Mouse (Mus musculus) natural killer cell, adult 2 months (primary cell): ENCODE measurements around the gene Rapgef6.
A peak's percentile ranks its signal among the peaks of the same experiment; 100 is the strongest.

Experiments used
- DNase-seq, 2 experiments: peaks; one replicate each; pipeline ENCODE4 v3.0.0; 2022; ENCODE audit warnings: low spot score in 2 of 2

Gene Rapgef6

DNA sequence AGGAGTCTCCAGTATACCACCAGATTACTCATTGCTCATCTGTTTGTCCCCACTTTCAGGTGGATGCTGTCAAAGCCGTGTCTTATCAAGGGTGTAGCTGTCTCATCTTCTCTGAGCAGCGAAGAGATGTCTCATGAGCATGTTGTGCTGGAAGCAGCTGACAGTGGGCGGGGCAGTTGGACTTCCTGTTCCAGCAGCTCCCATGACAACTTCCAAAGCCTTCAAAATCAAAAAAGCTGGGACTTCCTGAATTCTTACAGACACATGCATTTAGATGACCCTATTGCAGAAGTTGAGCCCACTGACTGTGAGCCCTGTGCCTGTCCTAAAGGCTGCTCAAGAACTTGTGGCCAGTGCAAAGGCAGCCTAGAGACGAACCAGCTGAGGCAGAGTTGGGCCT, 168.5 kb downstream of the Rapgef6 start:
- no peak for DNase-seq

DNA sequence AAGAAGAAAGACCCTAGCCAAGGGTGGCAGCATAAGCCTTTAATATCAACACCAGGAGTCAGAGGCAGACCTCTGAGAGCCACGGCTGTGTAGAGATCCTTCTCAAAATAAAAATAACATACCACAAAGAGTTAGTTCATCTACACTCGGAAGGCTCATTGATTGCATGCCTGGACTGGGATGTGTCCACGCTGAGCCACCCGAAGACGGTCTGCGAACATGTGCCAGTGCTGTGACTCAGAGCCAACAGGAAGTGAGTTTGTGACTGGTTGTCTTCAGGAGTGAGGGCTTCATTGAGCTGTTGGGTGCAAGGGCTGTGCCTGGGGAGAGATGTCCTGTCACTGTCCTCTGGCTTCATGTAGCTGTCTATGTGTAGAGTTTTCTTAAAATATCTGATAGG, 171.0 kb downstream of the Rapgef6 start:
- no peak for DNase-seq

DNA sequence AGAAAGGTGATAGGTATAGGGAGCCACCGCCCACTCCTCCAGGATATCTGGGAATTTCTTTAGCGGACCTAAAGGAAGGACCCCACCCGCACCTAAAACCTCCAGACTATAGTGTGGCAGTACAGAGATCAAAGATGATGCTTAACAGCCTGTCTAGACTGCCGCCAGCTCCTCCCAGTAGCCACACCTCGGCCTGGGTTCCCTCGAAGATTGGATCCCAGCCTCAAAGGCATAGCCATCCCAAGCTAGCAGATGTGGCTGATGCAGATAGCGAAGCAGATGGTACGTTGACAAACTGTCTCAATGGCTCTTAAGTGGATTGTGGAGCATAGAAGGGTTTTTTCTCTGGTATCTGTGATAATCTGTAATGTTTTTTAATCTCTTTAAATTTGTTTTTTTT, 171.6 kb downstream of the Rapgef6 start:
- DNase-seq, result no peak

DNA sequence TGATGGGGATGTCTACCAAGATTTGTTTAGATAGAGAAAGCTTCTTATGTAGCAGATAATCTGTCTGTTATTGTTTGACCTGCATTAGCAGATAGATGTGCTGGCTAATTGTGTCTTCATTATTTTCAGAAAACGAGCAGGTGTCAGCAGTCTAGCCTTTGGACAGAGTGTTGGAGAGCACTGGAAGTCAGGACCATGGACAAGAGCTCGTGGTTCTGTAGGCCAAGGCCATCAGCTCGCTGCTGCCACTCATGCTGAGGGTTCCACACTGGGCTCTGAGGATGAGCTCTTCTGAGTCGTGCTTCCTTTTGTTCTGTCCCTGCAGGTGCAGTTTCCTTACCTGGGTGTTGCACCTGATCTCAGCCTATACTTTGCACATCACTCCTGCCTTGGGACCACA, 173.3 kb downstream of the Rapgef6 start:
- DNase-seq, result no peak

DNA sequence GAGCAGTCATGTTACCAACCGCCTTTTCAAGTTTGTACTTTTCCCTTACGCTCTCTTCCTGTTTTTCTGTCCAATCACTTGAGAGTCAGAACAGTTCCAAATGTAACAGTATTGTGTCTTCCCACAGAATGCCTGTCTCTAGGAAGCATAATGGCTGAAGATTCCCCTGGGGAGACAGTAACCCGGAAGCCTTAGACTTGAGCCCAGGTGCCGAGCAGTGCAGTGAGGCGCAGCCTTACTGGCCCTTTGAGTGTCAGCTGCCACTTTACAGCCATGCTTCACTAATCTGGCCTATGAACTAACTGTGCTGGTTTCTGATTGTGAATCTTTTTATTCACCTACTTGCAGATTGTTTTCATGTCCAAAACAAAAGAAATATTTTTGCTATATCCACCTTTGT, 175.0 kb downstream of the Rapgef6 start:
- no peak for DNase-seq

DNA sequence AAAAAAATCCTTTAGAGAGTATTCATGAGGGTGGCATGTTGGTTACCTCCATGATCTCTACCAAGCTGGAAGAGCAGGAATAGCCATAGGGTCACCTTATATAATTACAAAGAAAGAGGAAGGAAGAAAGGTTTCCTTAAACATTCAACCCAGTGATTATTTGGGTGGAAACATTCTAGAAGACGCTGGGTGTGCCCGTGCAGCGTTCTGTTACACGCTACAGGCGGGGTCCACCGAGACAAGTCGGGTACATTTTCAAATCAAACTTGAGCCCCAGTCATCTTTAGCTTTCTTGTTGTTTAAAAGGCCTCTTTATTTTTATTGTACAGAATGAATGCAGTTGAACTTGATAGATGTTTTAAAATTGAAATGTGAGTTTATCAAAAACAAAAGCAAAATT, 176.0 kb downstream of the Rapgef6 start:
- no peak for DNase-seq

DNA sequence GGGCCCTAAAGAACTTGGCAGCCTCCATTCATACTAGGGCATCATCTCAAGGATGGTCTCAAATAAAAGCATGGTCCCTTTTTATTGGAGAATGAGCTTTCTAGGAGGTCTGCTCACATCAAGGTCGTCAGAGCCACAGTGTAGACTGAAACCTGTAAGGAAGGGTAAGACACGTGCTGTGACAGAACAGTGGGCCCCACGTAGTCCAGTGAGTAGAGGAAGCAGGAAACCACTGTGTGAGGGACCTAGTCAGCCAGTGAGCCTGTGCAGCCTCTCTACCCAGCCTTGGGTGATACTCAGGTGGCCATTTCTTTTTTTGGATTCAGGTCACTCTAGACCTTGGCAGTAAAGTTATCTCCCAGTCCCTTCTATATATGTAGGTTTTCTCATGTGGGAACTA, 177.3 kb downstream of the Rapgef6 start:
- no peak for DNase-seq

DNA sequence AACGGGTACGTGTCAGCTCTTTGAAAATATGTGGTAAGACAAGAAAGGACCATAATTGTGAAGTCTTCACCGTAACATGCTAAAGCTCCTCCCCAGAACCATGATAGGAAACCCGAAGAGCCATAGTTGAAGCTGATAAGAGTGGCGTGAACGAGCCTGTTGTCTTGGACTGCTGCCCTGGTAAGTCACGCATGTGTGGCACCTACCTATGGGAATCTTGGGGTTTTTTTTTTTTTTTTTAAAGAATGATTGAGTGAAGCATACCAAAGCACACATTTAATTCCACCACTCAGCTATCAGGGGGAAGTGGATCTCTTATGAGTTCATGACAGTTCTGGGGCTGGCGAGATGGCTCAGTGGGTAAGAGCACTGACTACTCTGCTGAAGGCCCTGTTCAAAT, 179.2 kb downstream of the Rapgef6 start:
- DNase-seq, result no peak

DNA sequence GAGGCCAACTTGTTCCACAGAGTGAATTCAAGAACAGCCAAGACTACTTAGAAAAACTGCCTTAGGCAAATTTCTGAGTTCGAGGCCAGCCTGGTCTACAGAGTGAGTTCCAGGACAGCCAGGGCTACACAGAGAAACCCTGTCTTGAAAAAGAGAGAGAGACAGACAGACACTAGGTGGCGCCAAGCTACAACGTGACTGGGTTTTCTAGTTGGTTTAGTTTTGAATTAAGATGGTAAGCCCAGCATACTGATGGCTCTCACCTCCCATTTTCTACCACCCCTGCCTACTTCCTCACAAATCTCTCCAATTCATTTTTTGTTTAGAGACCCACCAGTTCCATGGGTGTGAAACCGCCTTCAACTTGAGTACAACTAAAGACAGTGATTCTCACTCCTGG, 180.7 kb downstream of the Rapgef6 start:
- peak; percentile 73 to 83 for DNase-seq

DNA sequence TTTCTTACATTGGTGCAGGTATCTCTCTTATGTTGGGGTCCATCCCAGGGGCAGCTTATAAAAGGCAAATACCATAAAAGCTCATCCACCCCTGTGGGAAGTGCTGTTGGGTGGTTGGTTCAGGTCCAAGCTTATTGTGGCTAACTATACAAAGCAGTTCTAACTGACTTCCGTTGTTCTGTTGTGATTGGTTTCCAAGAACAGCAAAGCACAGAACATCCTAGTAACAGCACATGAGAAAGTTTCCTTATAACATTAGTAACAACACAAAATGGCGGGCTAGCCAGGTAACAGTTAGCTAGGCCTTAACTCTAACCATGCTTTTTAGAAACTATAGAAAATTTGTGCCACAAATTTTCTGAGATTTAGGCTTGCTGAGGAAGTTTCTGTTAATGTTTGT, 185.5 kb downstream of the Rapgef6 start:
- DNase-seq, result no peak

DNA sequence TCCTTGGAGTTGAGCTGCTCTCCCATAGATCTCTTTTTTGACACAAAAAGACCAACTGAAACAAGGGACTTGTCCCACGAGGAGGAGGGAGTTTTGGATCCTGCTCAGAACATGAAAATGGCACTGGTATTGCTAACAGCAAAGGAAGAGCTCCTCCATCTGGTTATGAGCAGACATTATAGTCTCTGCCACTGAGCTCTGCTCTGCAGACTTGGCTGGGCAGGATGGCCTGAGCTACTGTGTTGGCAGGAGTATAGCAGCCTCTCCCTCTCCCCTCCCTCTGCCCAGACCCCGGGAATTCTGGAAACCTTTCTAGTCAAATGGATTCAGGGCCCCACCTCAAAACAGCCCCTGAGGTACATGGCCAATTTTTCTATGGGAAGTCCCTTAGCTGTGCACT, 187.0 kb downstream of the Rapgef6 start:
- DNase-seq, result no peak

DNA sequence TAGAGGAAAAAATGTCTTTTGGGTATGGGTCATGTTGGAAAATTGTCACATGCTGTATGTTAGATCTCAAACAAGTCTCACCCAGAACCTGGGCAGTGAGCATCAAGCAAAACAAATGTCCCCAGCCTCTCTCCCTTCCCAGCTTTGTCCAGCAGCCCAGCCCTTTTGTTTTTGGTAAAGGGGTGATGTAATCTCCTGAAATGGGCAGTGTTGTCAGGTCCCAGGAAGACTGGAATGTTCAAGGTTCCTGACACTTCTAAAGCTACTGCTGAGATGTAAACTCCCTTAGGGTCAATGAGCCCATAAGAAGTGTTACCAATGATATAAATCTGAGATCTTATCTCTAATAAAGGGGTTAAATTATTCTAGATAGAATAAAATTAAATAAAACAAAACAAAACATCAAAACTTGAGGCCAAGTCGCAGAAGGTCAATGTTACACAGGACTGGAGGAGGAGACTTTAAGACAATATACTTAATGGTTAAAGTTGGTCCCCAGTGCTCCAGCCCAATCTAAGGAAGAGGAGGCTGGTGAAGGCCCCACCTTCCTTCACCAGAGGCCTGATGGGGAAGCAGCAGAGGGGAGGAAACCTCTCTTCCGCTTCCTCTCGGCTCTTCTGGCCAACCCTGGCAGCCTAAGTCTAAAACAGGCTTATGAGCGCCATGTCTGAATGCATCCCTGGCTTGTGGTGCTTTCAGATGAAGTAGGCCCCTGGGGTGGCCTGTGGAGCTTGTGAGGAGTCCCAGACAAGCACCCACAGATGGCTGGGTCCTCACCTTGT, 188.1 kb downstream of the Rapgef6 start:
- DNase-seq, result no peak

DNA sequence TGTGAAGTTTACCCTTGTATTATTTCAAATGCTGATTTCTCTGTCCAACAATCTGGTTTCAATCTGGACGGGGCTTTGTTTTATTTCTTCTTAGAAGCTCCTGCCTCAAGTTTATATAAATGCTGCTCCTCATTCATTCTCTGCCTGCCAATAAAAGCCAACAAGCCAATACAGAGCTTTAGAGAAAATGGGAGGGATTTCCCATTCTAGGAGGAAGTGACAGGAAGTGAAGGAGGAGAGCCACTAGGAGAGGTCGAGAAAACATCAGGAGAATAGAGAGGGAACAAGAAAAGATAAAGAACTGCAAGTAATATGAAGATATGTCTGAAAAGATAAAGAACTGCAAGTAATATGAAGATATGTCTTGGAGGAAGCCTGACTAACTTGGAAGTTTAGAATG, 190.2 kb downstream of the Rapgef6 start:
- DNase-seq, result no peak

DNA sequence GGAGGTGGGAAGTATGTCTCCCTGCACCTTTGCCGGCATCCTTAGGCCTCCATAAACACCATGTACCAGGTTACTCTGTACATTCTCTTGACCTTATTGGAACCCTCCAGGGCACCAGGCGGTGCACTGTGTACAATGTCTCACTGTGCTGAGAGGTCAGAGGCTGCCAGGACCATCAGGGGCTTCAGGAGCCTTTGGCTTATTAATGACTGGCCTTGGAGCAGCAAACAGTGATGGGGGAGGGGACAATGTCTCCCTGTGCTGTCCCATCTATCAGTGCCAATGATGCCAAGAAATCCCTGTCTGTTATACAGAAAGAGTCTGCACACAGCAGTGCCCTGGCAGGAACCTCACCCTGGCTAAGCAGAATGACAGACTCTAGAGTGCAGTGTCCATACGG, 195.2 kb downstream of the Rapgef6 start:
- no peak for DNase-seq

DNA sequence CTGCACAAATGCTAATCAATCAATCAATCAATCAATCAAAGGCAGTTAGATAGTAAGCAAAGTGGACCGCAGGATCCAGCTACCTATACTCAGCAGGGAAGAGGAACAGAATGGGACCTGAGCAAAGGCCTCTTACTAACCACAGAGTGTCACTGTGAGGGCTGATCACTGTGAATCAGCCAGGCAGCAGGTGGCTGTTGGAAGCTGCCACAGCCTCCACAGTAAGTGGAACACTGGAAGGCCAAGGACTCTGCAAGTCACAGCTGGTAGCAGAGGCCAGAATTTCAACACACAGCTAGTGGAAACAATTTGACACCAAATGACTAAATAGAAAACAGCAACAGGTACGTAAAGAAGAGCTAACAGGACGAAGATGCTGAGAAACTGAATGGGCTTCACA, 196.0 kb downstream of the Rapgef6 start:
- DNase-seq, result no peak

DNA sequence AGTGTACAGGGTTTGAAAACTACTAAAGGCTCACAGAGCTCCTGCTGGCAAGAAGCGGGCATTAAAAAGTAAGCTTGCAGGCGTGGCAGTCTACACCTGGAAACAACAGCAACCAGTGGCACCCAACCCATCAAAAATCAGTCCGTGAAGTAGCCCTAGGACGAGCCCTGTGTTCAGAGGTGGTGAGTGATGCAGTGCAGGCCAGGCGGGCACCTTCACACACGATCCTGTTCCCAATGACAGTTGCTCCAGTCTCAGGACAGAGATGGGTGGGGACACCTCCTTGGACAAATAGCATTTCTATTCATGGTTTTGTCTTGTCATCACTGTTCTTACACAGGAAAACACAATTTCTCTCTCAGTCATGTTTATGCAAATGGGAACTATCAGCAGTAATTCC, 199.4 kb downstream of the Rapgef6 start:
- no peak for DNase-seq

DNA sequence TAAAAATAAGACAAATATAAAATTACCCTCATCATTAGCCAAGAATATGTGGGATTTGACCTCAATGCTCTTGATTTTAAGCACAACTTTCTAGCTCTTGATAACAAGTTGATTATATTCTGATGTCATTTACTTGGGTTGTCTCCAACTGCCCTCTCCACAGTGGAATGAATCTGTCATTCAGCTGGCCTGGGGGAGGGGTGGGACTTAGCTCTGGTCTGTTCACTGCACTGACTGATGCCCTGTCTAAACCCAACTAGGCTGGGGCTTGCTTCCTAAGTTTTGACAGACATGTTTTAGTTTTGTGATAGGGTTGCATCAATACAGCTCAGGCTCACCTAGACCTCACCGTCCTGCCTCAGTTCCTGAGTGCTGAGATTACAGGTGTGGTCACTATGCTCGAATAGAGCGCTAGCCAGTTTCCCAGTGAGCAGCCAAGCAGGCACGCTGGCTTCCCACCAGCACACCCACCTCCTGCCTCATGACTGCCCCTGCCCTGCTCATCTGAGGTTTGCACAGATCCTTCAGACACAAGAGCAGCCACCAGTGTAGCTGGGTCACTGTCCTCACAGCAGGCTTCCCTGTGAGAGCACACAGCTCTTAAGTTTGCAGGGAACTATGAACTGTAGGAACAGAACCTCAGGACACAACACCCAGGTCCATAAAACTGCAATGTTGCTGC, 201.8 kb downstream of the Rapgef6 start:
- no peak for DNase-seq

DNA sequence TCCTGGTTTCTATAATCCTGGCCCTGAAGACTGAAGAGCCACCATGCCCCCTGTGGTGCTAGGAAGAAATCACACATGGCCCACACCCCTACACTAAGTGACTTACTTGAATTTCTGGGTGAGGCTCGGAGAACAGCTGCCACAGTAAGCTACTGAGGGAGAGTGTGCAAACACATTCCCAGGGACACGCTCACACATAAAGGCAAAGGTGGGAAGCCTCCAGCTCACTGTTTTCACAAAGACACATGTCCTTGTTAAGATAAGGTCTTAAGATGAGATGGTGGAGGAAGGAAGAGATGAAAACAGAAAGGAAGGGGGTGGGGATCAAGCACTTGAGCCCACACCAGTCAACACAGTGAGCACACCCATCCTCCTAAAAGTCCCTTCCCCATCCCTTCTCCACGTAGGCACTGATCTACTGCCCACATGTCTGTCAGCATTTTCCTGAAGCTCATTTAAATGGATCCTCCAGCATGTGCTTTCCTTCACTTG, 204.0 kb downstream of the Rapgef6 start:
- DNase-seq, result no peak

DNA sequence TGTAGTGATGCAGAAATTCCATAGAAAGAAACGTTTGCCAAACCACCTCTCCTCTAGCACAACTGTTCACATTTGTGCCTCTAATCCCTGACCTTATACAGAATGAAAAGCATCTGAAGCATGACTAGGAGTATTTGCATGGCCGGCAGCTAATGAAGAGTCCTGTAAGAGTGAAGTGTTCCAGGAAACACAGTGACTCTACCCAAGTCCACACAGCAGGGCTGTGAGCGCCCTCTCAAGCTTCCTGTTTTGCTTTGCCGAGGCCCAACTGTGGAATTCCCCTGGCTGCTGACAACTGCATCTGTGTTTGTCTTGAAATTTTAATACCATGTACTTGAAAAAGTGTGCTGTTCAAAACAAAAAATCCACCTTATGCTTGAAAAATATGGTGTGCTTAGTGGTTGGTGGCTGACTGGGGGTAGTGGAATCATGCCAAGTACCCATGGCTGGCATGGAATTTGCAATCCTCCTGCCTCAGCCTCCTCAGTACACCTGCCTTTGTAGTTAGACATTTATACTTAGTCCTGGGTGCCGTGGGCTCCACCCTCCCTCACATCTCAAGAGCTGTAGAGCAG, 204.8 kb downstream of the Rapgef6 start:
- peak; percentile 73 to 80 for DNase-seq

DNA sequence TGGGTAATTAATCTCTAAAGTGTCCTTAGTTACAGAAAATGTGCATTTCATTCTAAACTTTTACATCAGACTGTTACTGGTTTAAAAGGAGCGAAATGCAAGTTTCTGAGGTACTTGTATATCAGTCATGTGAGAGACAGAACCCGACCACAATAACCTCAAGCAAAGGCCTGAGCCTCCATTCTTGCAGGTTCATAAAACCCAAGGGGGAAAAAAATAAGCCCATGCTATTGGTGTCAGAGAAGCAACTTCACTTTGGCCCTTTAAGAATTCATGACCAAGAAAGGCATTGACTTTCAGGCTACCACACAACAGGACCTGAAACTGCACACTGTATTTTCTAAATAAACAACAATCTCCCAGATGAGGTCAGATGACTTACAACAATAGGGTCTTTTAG, 205.7 kb downstream of the Rapgef6 start:
- peak; percentile 59 to 63 for DNase-seq

DNA sequence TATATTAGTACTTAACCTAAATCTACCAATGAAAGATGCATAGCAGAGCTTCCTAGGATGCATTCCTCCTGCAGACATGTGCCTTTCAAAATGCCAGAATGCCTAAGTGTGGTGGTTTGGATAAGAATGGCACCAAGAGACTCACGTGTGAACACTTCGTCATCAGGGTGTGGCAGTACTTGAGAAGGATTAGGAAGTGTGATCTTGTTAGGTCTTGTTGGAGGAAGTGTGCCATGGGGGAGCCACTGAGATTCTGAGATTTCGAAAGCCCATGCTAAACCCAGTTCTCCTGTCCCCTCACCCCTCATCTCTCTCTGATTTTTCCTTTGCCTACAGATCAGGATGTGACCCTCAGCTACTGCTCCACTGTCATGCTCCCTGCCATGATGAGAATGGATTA, 206.7 kb downstream of the Rapgef6 start:
- no peak for DNase-seq

DNA sequence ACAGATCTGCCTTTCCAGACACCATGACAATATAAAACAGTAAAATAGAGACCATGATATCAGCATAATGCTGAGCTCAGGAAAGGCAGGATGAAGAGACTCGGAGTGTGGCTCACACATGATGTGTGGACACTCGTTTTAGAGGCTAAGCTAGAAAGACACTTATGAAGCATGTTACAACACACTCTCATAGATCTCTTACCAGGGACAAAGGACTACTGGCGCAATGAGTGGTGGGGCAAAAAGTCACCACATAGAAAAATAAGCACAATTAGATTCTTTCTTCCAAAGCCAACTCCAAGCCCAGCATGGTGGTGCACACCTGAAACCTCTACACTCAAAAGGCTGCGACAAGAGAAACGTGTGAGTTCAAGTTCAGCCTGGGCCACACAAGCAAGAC, 208.3 kb downstream of the Rapgef6 start:
- DNase-seq, result no peak

DNA sequence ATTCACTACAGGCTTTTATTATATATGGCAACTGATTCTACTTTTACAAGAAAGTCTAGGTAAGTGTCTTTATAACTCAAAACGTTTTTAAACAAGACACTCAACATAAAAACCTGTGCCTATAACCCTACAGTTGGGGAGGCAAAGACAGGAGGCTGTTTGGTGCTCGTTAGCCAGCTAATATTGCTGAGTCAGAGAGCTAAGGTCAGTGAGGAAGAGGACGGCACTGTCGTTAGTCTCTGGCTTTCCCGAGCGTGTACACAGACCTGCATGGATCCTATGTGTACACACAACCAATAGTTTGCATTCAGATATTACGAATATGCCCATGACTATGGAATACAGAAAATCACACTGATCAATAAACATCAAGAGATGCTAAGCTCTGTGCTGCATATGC, 208.7 kb downstream of the Rapgef6 start:
- DNase-seq, result no peak
